Mouse (Mus musculus): ENCODE measurements around the gene Ccdc171.
"Not testable (repeated sequence)": the region's sequence is repeated elsewhere in the genome, so short reads cannot be mapped to it uniquely, and the experiment has no call there.

Gene Ccdc171

GRCm38 (mm10) chr4:83655396-83655795, 130.1 kb downstream of the Ccdc171 start:
- DNase-seq (ENCODE audit: low read depth, low spot score) = no peak

GRCm38 (mm10) chr4:83656571-83656970, 131.2 kb downstream of the Ccdc171 start:
- DNase-seq (ENCODE audit: low read depth, low spot score) = peak; percentile 33

GRCm38 (mm10) chr4:83657021-83657420, 131.7 kb downstream of the Ccdc171 start:
- no peak for DNase-seq (ENCODE audit: low read depth, low spot score)

- DNase-seq (ENCODE audit: low read depth, low spot score) = no peak
Observed at GRCm38 (mm10) chr4:83658415-83658814, 133.1 kb downstream of the Ccdc171 start.

- no peak for DNase-seq (ENCODE audit: low read depth, low spot score)
Observed at GRCm38 (mm10) chr4:83659411-83659810, 134.1 kb downstream of the Ccdc171 start.

GRCm38 (mm10) chr4:83661519-83662271, 136.3 kb downstream of the Ccdc171 start:
- DNase-seq (ENCODE audit: low read depth, low spot score) = peak; percentile 21

GRCm38 (mm10) chr4:83662301-83662700, 137.0 kb downstream of the Ccdc171 start:
- no peak for DNase-seq (ENCODE audit: low read depth, low spot score)

GRCm38 (mm10) chr4:83669552-83669951, 144.2 kb downstream of the Ccdc171 start:
- no peak for DNase-seq (ENCODE audit: low read depth, low spot score)

- not testable (repeated sequence) for DNase-seq (ENCODE audit: low read depth, low spot score)
Observed at GRCm38 (mm10) chr4:83675308-83675707, 150.0 kb downstream of the Ccdc171 start.

GRCm38 (mm10) chr4:83676444-83676843, 151.1 kb downstream of the Ccdc171 start:
- DNase-seq (ENCODE audit: low read depth, low spot score) = no peak

GRCm38 (mm10) chr4:83681081-83681480, 155.7 kb downstream of the Ccdc171 start:
- no peak for DNase-seq (ENCODE audit: low read depth, low spot score)

- DNase-seq (ENCODE audit: low read depth, low spot score) = no peak
Observed at GRCm38 (mm10) chr4:83682866-83683265, 157.5 kb downstream of the Ccdc171 start.

- no peak for DNase-seq (ENCODE audit: low read depth, low spot score)
Observed at GRCm38 (mm10) chr4:83700190-83700589, 174.8 kb downstream of the Ccdc171 start.

- DNase-seq (ENCODE audit: low read depth, low spot score) = no peak
Observed at GRCm38 (mm10) chr4:83716996-83717395, 191.7 kb downstream of the Ccdc171 start.

- DNase-seq (ENCODE audit: low read depth, low spot score) = no peak
Observed at GRCm38 (mm10) chr4:83719816-83720215, 194.5 kb downstream of the Ccdc171 start.

- DNase-seq (ENCODE audit: low read depth, low spot score) = peak; percentile 36
Observed at GRCm38 (mm10) chr4:83725136-83725535, 199.8 kb downstream of the Ccdc171 start.

- DNase-seq (ENCODE audit: low read depth, low spot score) = no peak
Observed at GRCm38 (mm10) chr4:83739137-83739890, 214.0 kb downstream of the Ccdc171 start.

GRCm38 (mm10) chr4:83739891-83740277, 214.5 kb downstream of the Ccdc171 start:
- DNase-seq (ENCODE audit: low read depth, low spot score) = peak; percentile 40

- no peak for DNase-seq (ENCODE audit: low read depth, low spot score)
Observed at GRCm38 (mm10) chr4:83742806-83743460, 217.6 kb downstream of the Ccdc171 start.

- no peak for DNase-seq (ENCODE audit: low read depth, low spot score)
Observed at GRCm38 (mm10) chr4:83775136-83775535, 249.8 kb downstream of the Ccdc171 start.

GRCm38 (mm10) chr4:83780044-83780443, 254.7 kb downstream of the Ccdc171 start:
- DNase-seq (ENCODE audit: low read depth, low spot score) = no peak

- DNase-seq (ENCODE audit: low read depth, low spot score) = no peak
Observed at GRCm38 (mm10) chr4:83785115-83785514, 259.8 kb downstream of the Ccdc171 start.
